Mouse (Mus musculus) erythroblast, adult 5-6 weeks (primary cell): ENCODE data around the gene Phactr4. TPM values are rescaled to one million over a fixed set of nuclear protein-coding genes. Genes with fewer than 3 reads are reported as not detected.
A peak's percentile ranks its signal among the peaks of the same experiment; 100 is the strongest.

Experiments used
- ATAC-seq: replicated peaks from 2 replicates; pipeline ENCODE4 v1.8.0; 2016; ENCODE audit warnings: moderate number of reproducible peaks, mild to moderate bottlenecking, moderate TSS enrichment, inconsistent platforms; ENCODE audit not compliant: poor library complexity, low FRiP score, severe bottlenecking
- total RNA-seq, 2 experiments: library from RNA; stranded (forward) in 1 of 2; stranded (reverse) in 1 of 2; fragments of 150-400 nt in 1 of 2; fragments of 200-764, 138-1000 nt in 1 of 2; gene quantifications; 2 replicates each; pipeline versions ENCODE4 v1.2.3 to v1.2.4; 2015 to 2017; ENCODE audit warnings: low replicate concordance in 2 of 2

Gene Phactr4
- total RNA-seq, 2 experiments from 2014 or later = 8.8 to 14.1 TPM

GRCm38 (mm10) chr4:132380965-132381616 lies 41.2 kb downstream of the Phactr4 start:
- ATAC-seq = no peak

DNA sequence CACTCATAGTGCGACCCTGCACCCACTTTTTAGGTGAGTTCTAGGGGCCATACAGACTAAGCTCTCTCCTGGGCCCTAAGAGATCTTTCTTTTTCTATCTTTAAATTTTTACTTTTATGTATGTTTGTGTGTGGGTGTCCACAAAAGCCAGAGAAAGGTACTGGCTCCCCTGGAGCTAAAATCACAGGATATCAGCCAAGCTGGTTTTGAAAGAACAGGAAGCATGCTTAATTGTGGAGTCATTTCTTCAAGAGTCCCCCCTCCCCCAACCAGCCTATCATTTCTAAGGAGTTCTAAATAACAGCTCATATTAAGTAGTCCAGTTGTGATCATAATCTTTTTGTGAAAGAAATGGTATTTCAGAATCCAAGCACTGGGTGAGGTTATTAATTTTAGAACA lies 48.5 kb downstream of the Phactr4 start:
- no peak for ATAC-seq

DNA sequence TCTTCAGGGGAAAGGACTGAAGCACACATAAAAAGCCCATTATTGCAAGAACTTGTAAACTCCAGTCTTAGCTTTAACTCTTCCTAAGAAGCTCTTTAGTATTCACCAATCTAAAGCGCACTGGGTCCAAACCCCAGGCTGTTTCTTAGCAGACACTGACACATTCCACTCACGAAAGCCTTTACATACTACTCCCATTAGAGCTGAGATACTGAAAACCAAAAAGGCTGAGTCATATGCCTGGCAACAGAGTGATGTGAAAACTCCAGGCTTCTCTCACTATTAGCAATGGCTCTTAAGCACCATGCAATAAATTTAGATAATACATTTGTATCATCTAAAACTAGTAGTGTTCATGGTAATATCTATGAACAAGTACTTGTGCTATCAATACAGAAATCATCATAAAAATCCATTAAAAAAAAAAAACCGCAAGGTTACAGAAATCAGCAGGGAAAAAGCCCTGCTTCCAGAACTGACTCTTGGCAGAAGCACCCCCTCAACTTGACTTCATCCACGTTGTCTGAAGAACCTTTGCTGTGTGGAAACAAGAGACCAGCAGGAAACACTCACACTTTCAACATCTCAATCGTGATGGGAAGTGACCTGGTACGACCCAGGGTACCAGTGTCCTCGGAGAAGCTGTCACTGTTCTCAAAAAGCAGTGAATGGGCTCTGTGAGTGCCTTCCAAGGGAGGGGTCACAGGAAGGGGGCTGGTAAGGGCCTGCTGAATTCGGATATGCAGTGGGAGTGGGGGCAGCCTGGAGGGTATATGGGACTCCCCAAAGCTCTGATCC lies 52.1 kb downstream of the Phactr4 start:
- no peak for ATAC-seq

- no peak for ATAC-seq
Observed at GRCm38 (mm10) chr4:132367480-132368201, 54.6 kb downstream of the Phactr4 start.

GRCm38 (mm10) chr4:132365450-132366060 lies 56.7 kb downstream of the Phactr4 start:
- no peak for ATAC-seq

GRCm38 (mm10) chr4:132363487-132363886 lies 58.8 kb downstream of the Phactr4 start:
- ATAC-seq = no peak

- ATAC-seq = no peak
Observed at GRCm38 (mm10) chr4:132359510-132359909, 62.8 kb downstream of the Phactr4 start.

- ATAC-seq = peak; percentile 79
Observed at GRCm38 (mm10) chr4:132356170-132356569, 66.1 kb downstream of the Phactr4 start.

DNA sequence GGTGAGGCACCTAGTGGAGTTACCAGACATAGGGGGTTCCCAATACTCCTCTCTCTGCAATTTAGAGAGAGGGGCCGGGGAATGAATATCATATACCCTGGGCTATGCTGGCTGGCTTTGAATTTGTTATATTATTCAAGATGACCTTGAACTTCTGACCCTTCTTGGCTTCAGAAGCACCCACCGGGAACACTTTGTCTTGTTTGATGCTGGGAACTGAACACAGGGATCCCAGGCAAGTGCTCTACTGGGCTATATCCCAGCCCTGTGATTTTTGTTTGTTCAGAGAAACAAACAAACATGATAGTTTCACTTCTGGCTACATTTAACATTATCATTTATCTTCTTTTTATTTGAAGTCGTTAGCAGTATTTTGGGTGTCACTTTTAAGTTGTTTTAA lies 66.9 kb downstream of the Phactr4 start:
- ATAC-seq = no peak

DNA sequence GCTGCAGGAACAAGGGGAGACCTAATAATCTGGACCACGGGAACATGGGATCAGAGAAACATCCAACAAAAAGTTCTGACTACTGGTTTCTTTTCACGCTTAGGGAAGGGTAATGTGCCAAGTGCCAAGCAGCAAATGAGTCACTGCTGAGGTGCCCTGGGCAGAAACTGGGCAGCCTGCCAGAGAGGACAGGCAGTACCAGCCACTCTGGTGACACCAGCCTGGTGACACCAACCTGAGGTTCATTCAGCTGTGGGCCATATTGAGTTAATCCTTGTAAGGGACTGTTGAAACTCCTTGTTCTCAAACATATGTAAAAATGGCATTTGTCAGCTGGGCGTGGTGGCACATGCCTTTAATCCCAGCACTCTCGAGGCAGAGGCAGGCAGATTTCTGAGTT lies 67.7 kb downstream of the Phactr4 start:
- no peak for ATAC-seq

- ATAC-seq = peak; percentile 87
Observed at GRCm38 (mm10) chr4:132353481-132353885, 68.8 kb downstream of the Phactr4 start, which contains the start of gene Rcc1. TSS of gene Rcc1 (minus strand) at chr4:132353605.

DNA sequence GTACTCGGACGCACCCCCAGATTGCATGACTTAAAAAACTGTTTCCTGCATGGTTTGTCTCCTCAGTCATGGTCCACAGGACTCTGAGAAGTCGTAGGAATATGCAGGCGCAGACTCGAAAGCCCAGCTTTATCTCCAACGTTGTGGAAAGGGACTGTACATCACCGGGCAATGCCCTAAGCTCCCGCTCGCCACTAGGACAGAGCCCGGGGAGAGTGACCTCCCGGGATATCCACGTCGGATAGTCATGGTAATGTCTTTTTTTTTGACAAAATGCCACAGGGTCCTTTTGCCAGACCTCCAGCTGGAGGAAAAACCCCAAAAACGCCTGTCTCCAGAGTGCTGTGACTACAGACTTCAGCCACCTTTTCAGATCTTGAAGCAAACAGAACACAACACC lies 69.5 kb downstream of the Phactr4 start:
- ATAC-seq = peak; percentile 32; the same call in 1 of the 2 replicates

DNA sequence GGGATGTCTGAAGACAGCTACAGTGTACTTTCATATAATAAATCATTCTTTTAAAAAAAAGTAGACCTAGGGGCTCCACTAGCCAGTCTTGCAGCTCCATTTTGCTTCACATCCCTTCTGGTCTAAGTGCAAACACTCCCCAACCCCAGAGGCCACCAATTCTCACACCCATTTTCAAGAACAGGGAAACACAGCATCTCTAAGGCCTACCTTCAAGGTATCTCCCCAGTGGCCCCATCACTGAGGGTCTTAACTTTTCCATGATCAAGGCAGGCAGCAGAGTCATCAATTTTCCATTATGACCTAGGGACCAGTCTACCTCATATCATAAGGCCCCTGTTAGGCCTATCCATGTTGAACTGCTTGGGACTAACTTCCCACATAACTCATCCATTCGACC lies 70.9 kb downstream of the Phactr4 start:
- no peak for ATAC-seq

- ATAC-seq = no peak
Observed at GRCm38 (mm10) chr4:132350854-132351253, 71.4 kb downstream of the Phactr4 start.

- ATAC-seq = no peak
Observed at GRCm38 (mm10) chr4:132350123-132350740, 72.1 kb downstream of the Phactr4 start.

DNA sequence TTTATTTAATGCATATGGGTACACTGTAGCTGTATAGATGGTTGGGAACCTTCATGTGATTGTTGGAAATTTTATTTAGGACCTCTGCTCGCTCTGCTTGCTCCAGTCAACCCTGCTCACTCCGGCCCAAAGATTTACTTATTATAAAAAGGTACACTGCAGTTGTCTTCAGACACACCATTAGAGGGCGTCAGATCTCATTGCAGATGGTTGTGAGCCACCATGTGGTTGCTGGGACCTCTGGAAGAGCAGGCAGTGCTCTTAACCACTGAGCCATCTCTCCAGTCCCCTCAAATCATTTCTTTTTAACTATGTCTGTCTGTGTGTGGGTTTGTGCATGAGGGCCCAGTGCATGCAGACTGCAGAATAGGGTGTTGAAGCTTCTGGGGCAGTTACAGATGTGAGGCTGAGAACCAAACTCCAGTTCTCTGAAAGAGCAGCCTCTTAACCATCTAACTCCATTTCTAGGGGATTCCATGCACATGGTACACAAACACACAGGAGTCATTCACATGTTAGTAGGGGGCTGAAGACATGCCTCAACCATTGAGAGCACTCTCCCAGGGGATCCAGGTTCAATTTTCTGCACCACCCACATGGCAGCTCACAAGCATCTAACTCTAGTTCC lies 72.7 kb downstream of the Phactr4 start:
- no peak for ATAC-seq

DNA sequence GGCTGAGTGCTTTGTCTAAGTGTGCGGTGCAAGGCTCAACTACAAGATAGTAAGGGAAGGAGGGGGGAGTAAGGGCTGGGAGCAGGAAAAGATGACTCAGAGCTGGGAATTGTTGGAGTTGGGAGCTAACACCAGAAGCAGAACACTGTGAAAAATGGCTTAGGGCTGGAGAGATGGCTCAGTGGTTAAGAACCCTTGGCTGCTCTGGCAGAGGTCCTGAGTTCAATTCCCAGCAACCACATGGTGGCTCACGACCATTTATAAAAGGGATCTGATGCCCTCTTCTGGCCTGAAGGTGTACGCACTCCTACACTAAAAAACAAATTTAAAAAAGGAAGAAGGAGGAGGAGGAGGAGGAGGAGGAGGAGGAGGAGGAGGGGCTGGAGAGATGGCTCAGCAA lies 75.6 kb downstream of the Phactr4 start:
- ATAC-seq = no peak

- ATAC-seq = no peak
Observed at GRCm38 (mm10) chr4:132346261-132346660, 76.0 kb downstream of the Phactr4 start.

GRCm38 (mm10) chr4:132345843-132346212 lies 76.5 kb downstream of the Phactr4 start:
- 0 out of 2 replicates have a peak, but pooled peaks have one; percentile 1 for ATAC-seq
